ENCODE assay signal across 15 mouse cellular contexts in genomic region chr6:121523882-121524612, GRCm38 (mm10). TPM values are rescaled to one million over a fixed set of nuclear protein-coding genes. Genes with fewer than 3 reads are reported as not detected.
DNase-seq lines count a peak whose midpoint lies in the region; ATAC-seq and TF ChIP-seq lines count a peak whose summit lies in the region.
"Had no signal": no experiment of that assay in that cellular context is flagged by ENCODE, and none has a peak within 500 bp of the region (broad histone marks: within the 10 kb centered on the region; RNA-seq: fewer than 3 reads in every experiment).

No protein-coding gene starts in this region.

- H3K9me3 ChIP-seq in heart, embryonic 16.5 days (replicated peaks; ENCODE audit: control insufficient read depth, low read length), result no peaks in the 10 kb centered on the region
- H3K9me3 ChIP-seq: forebrain, embryonic 15.5 days; midbrain, embryonic 10.5 days had no signal

- no peak for TF ChIP-seq CTCF in gastrocnemius, adult 2 months (IDR thresholded peaks at IDR 0.05)

- 40% methylated on average over 11 of the region's 11 CpGs for WGBS in heart, embryonic 16.5 days

- H3K4me1 ChIP-seq in heart, embryonic 16.5 days (ENCODE audit: control insufficient read depth, insufficient read depth, low read length), result peaks cover 12% of the 10 kb centered on the region
- H3K4me1 ChIP-seq: forebrain, embryonic 15.5 days had no signal

- DNase-seq in gastrocnemius, adult 2 months, result peak; percentile 75
- DNase-seq in gastrocnemius, postnatal 4 days (ENCODE audit: low spot score in 2 of 2), result no peak
- DNase-seq in adrenal gland, postnatal 10 days, result peak; percentile 28
- DNase-seq in cerebellum, postnatal 14 days, result peak; percentile 48 to 54
- DNase-seq in right cerebral cortex, postnatal 25 days, result no peak
- DNase-seq in spleen, adult 12 weeks (ENCODE audit: low spot score), result no peak
- DNase-seq: lung, adult 18-20 months had no signal

- H3K27ac ChIP-seq in gastrocnemius, adult 2 months, result peak overlapping the region; percentile 38; the same call in 1 of the 2 replicates
- H3K27ac ChIP-seq in heart, embryonic 16.5 days (ENCODE audit: low read length), result peak overlapping the region; percentile 45
- H3K27ac ChIP-seq: forebrain, embryonic 15.5 days; midbrain, embryonic 10.5 days had no signal

- intact Hi-C loops in gastrocnemius, adult 2 months (cut with DNase I), result no loop called here

- H3K27me3 ChIP-seq in heart, embryonic 16.5 days (ENCODE audit: control insufficient read depth, insufficient read depth, low read length), result no peaks in the 10 kb centered on the region
- H3K27me3 ChIP-seq: forebrain, embryonic 15.5 days had no signal

- H3K9ac ChIP-seq in heart, embryonic 16.5 days (ENCODE audit: low read length), result no peak overlapping the region
- H3K9ac ChIP-seq: forebrain, embryonic 15.5 days had no signal

- no peak overlapping the region for H3K4me3 ChIP-seq in gastrocnemius, adult 2 months
- no peak overlapping the region for H3K4me3 ChIP-seq in heart, embryonic 16.5 days (ENCODE audit: low read length)
- H3K4me3 ChIP-seq: forebrain, embryonic 15.5 days; midbrain, embryonic 10.5 days had no signal

- ATAC-seq in heart, embryonic 16.5 days (replicated peaks; ENCODE audit: extremely low read depth, insufficient read depth, low FRiP score), result peak; percentile 72
- ATAC-seq in frontal cortex, adult (ENCODE audit: low TSS enrichment), result no peak
- ATAC-seq: activated CD4-positive, CD25-positive, alpha-beta regulatory T cell, adult 4 months; forebrain, embryonic 15.5 days; intestine, postnatal 0 days had no signal

- H3K4me2 ChIP-seq in heart, embryonic 16.5 days (ENCODE audit: low read depth, low read length), result peak overlapping the region; percentile 38
- H3K4me2 ChIP-seq: forebrain, embryonic 15.5 days had no signal

- H3K36me3 ChIP-seq in heart, embryonic 16.5 days (ENCODE audit: control insufficient read depth, insufficient read depth), result no peaks in the 10 kb centered on the region
- H3K36me3 ChIP-seq: forebrain, embryonic 15.5 days; midbrain, embryonic 10.5 days had no signal

RNA-seq across cellular contexts. Expression of gene Iqsec3, which starts 50.6 kb away (rescaled TPM):
- total RNA-seq in gastrocnemius, adult 2 months (2021), result under 1 TPM; 0.41 to 0.70 TPM
- total RNA-seq in gastrocnemius, postnatal 4 days (2021), result 10 to 100 TPM; 11.2 to 12.4 TPM
- 1 to 10 TPM; 3.1 to 4.5 TPM for total RNA-seq in adrenal gland, postnatal 10 days (2021)
- 0.02 TPM in 1 of 2 replicates, not detected in the other for polyA plus RNA-seq in heart, embryonic 16.5 days (2015; fragmentation: Nextera tagmentation; extraction: Ambion mirVana)
- total RNA-seq: neutrophil, adult 5-6 weeks had no signal
- polyA plus RNA-seq: activated CD4-positive, CD25-positive, alpha-beta regulatory T cell, adult 4 months; spleen, adult 2 months had no signal

Comparison
In these comparisons a context has a peak if more than half of its experiments do, and no peak if none do; other contexts are left out.
1. DNase-seq: peak in gastrocnemius, adult 2 months (single experiment), adrenal gland, postnatal 10 days (single experiment) and cerebellum, postnatal 14 days (2 of 2); none in gastrocnemius, postnatal 4 days (0 of 2), right cerebral cortex, postnatal 25 days (single experiment) and spleen, adult 12 weeks (single experiment).